Mouse (Mus musculus): ENCODE measurements around the gene Otulin. TPM values are rescaled to one million over a fixed set of nuclear protein-coding genes. Genes with fewer than 3 reads are reported as not detected.

Gene Otulin
- total and polyA plus RNA-seq, 3 experiments = 33.8 to 40.3 (median 37.4) TPM

- ATAC-seq (ENCODE audit: extremely low read depth, insufficient number of reproducible peaks, low FRiP score, poor library complexity, severe bottlenecking) (peak; percentile 89), DNase-seq (ENCODE audit: low spot score) (no peak)
- Histone ChIP-seq H3K9me3 (replicated peaks) (no peaks in the 10 kb centered on the region), H3K4me1 (ENCODE audit: insufficient read depth, low read depth, low read length) (peaks cover 28% of the 10 kb centered on the region), H3K4me3 (ENCODE audit: low read depth, low read length) (no peak overlapping the region), H3K27me3 (ENCODE audit: insufficient read depth, low read length) (no peaks in the 10 kb centered on the region), H3K36me3 (replicated peaks) (peaks cover 91% of the 10 kb centered on the region)
- no peak for TF ChIP-seq GATA2 (IDR thresholded peaks at IDR 0.05; ENCODE audit: borderline replicate concordance, low read depth, low read length)
- TF ChIP-seq CTCF (IDR thresholded peaks at IDR 0.05; ENCODE audit: low read depth, low read length) = no peak
These were observed 11.5 kb downstream of the Otulin start for GRCm38 (mm10) chr15:27618778-27619533.

DNA sequence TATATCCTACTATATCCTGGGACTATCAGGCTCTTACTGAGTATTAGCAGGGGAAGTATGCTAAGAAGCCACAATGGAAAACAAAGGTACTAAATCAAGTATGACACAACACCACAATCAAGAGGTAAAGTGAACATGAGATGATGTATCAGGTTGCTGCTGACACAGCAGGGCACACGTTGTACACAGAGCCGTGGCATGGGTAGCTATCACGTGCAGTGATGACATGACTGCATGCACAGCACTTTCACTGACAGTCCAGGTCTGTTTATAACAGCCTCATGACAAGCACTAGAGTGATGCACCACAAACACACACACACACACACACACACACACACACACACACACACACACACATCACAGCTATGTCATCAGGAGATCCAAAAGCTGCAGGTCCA, 13.3 kb downstream of the Otulin start:
- H3K4me1 ChIP-seq (ENCODE audit: insufficient read depth, low read depth, low read length) = peaks cover 36% of the 10 kb centered on the region
- H3K4me3 ChIP-seq (ENCODE audit: low read depth, low read length) = no peak overlapping the region
- ATAC-seq (ENCODE audit: extremely low read depth, insufficient number of reproducible peaks, low FRiP score, poor library complexity, severe bottlenecking) (no peak), DNase-seq (ENCODE audit: low spot score) (no peak)
- H3K36me3 ChIP-seq (replicated peaks) = peaks cover 93% of the 10 kb centered on the region
- TF ChIP-seq POLR2AphosphoS5 (IDR thresholded peaks at IDR 0.05; ENCODE audit: insufficient replicate concordance, low read depth, low read length) (no peak), CTCF (IDR thresholded peaks at IDR 0.05; ENCODE audit: low read depth, low read length) (no peak), GATA2 (IDR thresholded peaks at IDR 0.05; ENCODE audit: borderline replicate concordance, low read depth, low read length) (no peak), TAL1 (conservative IDR thresholded peaks at IDR 0.05; ENCODE audit: low read depth, low read length) (no peak), GATA1 (IDR thresholded peaks at IDR 0.05; ENCODE audit: borderline replicate concordance, low read length) (no peak)
- no peaks in the 10 kb centered on the region for H3K9me3 ChIP-seq (replicated peaks)
- no peaks in the 10 kb centered on the region for H3K27me3 ChIP-seq (ENCODE audit: insufficient read depth, low read length)

DNA sequence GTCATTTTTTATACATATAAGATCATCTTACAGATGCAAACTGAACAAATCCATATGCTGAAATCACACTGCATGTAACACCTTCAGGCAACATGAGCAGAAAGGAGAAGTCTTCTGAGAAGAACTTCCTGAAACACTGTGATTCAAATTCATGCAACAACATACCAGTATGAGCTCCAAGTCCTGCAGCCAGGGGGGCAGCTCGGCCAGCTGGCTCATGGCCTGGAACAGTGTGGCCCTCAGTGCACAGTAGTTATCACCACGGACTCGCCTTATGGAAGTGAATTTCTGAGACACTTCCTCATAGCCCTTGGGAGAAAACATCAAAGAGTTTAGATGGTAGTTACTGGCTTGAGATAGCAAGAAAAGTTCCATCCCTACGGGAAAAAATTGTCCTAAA, 14.3 kb downstream of the Otulin start:
- Histone ChIP-seq H3K36me3 (replicated peaks) (peaks cover 95% of the 10 kb centered on the region), H3K9me3 (replicated peaks) (no peaks in the 10 kb centered on the region), H3K4me1 (ENCODE audit: insufficient read depth, low read depth, low read length) (peaks cover 32% of the 10 kb centered on the region), H3K27me3 (ENCODE audit: insufficient read depth, low read length) (no peaks in the 10 kb centered on the region), H3K4me3 (ENCODE audit: low read depth, low read length) (no peak overlapping the region)
- ATAC-seq (ENCODE audit: extremely low read depth, insufficient number of reproducible peaks, low FRiP score, poor library complexity, severe bottlenecking) (no peak), DNase-seq (ENCODE audit: low spot score) (no peak)
- TF ChIP-seq GATA1 (IDR thresholded peaks at IDR 0.05; ENCODE audit: borderline replicate concordance, low read length) (no peak), GATA2 (IDR thresholded peaks at IDR 0.05; ENCODE audit: borderline replicate concordance, low read depth, low read length) (no peak), CTCF (IDR thresholded peaks at IDR 0.05; ENCODE audit: low read depth, low read length) (no peak), POLR2AphosphoS5 (IDR thresholded peaks at IDR 0.05; ENCODE audit: insufficient replicate concordance, low read depth, low read length) (no peak), TAL1 (conservative IDR thresholded peaks at IDR 0.05; ENCODE audit: low read depth, low read length) (no peak)

- no peak overlapping the region for H3K4me3 ChIP-seq (ENCODE audit: low read depth, low read length)
- no peak for DNase-seq (ENCODE audit: low spot score)
- peaks cover 91% of the 10 kb centered on the region for H3K36me3 ChIP-seq (replicated peaks)
- H3K9me3 ChIP-seq (replicated peaks) = no peaks in the 10 kb centered on the region
- H3K27me3 ChIP-seq (ENCODE audit: insufficient read depth, low read length) = no peaks in the 10 kb centered on the region
- TF ChIP-seq GATA2 (IDR thresholded peaks at IDR 0.05; ENCODE audit: borderline replicate concordance, low read depth, low read length) = no peak
- TF ChIP-seq CTCF (IDR thresholded peaks at IDR 0.05; ENCODE audit: low read depth, low read length) = no peak
- no peak for TF ChIP-seq POLR2AphosphoS5 (IDR thresholded peaks at IDR 0.05; ENCODE audit: insufficient replicate concordance, low read depth, low read length)
- no peak for TF ChIP-seq GATA1 (IDR thresholded peaks at IDR 0.05; ENCODE audit: borderline replicate concordance, low read length)
- ATAC-seq (ENCODE audit: extremely low read depth, insufficient number of reproducible peaks, low FRiP score, poor library complexity, severe bottlenecking) = no peak
- H3K4me1 ChIP-seq (ENCODE audit: insufficient read depth, low read depth, low read length) = peaks cover 26% of the 10 kb centered on the region
These were observed 17.2 kb downstream of the Otulin start for GRCm38 (mm10) chr15:27613255-27613654.

DNA sequence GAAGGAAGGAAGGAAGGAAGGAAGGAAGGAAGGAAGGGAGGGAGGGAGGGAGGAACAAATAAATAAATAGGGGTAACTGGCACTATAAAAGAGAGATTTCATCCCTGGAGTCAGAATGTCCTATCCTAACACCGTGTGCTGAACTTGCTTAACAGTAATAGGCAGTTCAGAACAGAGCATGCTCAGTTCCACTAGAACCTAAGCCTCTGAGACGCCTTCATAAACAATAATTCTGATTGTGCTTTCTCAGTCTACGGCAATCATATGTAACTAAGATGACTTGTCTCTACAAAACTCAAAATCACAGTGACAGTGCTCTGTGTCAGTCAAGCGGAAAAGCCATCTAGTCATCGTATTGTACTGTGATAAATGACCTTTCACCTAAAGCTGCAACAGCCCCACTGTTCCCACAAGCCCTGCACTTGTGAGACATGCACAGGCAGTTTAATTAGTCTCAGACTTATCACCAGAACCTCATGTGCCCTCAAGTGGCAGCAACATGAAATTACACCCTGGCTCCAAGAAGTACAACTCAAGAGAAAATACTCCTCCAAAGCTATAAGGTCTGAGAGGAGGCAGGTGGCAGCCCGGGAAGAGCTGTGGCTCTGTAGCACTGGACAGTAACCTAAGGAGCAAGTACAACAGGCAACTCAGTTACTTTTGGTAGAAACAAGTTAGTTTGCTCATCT, 17.8 kb downstream of the Otulin start:
- no peak for DNase-seq (ENCODE audit: low spot score)
- Histone ChIP-seq H3K27me3 (ENCODE audit: insufficient read depth, low read length) (no peaks in the 10 kb centered on the region), H3K9me3 (replicated peaks) (no peaks in the 10 kb centered on the region), H3K36me3 (replicated peaks) (peaks cover 91% of the 10 kb centered on the region), H3K4me3 (ENCODE audit: low read depth, low read length) (no peak overlapping the region), H3K4me1 (ENCODE audit: insufficient read depth, low read depth, low read length) (peaks cover 26% of the 10 kb centered on the region)
- TF ChIP-seq CTCF (IDR thresholded peaks at IDR 0.05; ENCODE audit: low read depth, low read length) = peak; percentile 80
- no peak for TF ChIP-seq TAL1 (conservative IDR thresholded peaks at IDR 0.05; ENCODE audit: low read depth, low read length)
- peak; percentile 71 for ATAC-seq (ENCODE audit: extremely low read depth, insufficient number of reproducible peaks, low FRiP score, poor library complexity, severe bottlenecking)

DNA sequence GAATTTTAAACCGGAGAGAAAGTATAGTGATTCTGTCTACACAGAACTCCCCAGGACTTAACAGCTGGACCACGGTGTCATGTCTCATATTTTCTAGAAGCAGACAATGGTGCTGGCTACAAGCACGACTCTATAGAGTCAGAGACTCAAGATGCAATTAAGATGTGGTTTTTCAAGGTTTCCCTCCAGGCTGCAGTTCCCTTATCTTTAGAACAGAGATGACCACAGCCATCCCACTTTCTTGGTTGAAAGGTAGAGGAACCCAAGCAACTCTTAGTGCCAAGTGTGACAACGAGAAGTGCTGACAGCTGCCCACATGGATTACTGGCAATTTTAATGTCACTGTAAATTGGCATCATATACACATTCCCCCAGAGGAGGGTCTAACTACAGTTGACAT, 20.9 kb downstream of the Otulin start:
- Histone ChIP-seq H3K4me1 (ENCODE audit: insufficient read depth, low read depth, low read length) (peaks cover 26% of the 10 kb centered on the region), H3K9me3 (replicated peaks) (no peaks in the 10 kb centered on the region), H3K27me3 (ENCODE audit: insufficient read depth, low read length) (no peaks in the 10 kb centered on the region), H3K4me3 (ENCODE audit: low read depth, low read length) (no peak overlapping the region), H3K36me3 (replicated peaks) (peaks cover 94% of the 10 kb centered on the region)
- no peak for DNase-seq (ENCODE audit: low spot score)
- ATAC-seq (ENCODE audit: extremely low read depth, insufficient number of reproducible peaks, low FRiP score, poor library complexity, severe bottlenecking) = peak; percentile 42
- TF ChIP-seq CTCF (IDR thresholded peaks at IDR 0.05; ENCODE audit: low read depth, low read length) = no peak
- TF ChIP-seq GATA1 (IDR thresholded peaks at IDR 0.05; ENCODE audit: borderline replicate concordance, low read length) = no peak
- TF ChIP-seq GATA2 (IDR thresholded peaks at IDR 0.05; ENCODE audit: borderline replicate concordance, low read depth, low read length) = no peak
- no peak for TF ChIP-seq POLR2AphosphoS5 (IDR thresholded peaks at IDR 0.05; ENCODE audit: insufficient replicate concordance, low read depth, low read length)
- TF ChIP-seq TAL1 (conservative IDR thresholded peaks at IDR 0.05; ENCODE audit: low read depth, low read length) = no peak

All from G1E (cell line).